Mouse (Mus musculus): ENCODE measurements around the gene Ctcfl. TPM values are rescaled to one million over a fixed set of nuclear protein-coding genes. Genes with fewer than 3 reads are reported as not detected.

Gene Ctcfl
- polyA plus RNA-seq (2012; rRNA removed) = not detected in 2 replicates

DNA sequence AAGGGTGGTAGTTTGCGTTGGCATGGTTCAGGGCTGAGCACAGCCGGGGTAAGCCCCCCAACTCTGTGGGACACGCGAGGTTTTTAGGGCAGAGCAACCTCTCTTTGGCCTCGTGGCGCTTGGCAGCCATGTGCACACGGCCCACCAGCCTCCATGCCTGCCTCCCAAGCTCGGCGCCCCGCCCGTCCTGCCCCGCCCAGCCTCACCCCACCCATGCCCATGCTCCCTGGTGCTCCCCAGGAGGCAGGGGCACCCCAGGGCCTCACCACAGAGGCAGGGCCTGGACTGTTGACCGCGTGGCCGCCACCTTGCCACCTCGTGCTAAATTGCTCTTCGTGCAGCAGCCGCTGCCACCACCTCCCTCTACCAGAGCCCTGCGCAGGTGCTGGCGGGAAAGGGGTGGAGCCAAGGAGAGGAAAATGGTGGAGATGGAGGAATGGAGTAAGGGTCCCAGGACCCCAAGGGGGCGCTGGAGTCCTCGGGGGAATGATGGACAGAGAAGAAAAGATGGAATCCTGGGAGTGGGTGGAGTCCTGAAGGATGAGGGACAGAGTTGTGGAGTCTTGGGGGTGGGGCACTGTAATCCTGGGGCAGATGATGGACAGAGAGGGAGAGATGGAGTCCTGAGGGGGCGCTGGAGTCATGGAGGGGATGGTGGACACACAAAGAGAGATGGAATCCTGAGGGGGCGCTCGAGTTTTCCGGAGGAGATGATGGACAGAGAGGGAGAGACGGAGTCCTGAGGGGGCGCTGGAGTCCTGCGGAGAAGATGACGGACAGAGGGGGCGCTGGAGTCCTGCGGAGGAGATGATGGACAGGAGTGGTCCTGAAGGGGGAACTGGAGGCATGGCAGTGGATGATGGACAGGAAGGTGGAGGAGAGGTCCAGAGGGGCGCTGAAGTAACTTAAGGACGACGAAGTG lies at the start of gene Ctcfl:
Gene Ctcfl (minus strand): TSS at position 503 of the 922 bp plus-strand sequence.
- DNase-seq (ENCODE audit: low spot score) = no peak

- DNase-seq (ENCODE audit: low spot score) = no peak
These were observed 49.1 kb upstream of the Ctcfl start for GRCm38 (mm10) chr2:173168411-173168851.

GRCm38 (mm10) chr2:173165357-173165756 lies 46.0 kb upstream of the Ctcfl start:
- no peak for DNase-seq (ENCODE audit: low spot score)

DNA sequence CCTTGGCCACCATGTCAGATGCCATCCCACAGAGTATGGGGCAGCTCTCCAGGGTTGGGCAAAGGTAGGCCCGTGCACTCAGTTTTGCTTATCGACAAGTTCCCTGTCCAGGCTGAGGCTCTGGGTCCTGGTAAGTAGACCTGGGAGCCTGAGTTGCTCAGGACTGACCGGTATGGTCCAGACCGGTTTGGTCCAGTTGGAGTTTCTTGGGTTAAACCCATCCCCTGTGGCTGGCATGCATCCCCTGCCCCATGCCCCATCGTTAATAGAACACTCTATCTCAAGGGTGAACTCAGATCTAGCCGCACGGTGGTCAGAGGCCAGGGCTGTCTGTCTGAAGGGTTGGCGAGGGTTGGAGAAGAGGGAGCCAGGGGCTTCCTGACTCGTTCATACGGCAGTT lies 45.6 kb upstream of the Ctcfl start:
- DNase-seq (ENCODE audit: low spot score) = no peak

- DNase-seq (ENCODE audit: low spot score) = no peak
These were observed 45.0 kb upstream of the Ctcfl start for GRCm38 (mm10) chr2:173164358-173164757.

GRCm38 (mm10) chr2:173163380-173163779 lies 44.1 kb upstream of the Ctcfl start:
- no peak for DNase-seq (ENCODE audit: low spot score)

GRCm38 (mm10) chr2:173159354-173160311 lies 40.3 kb upstream of the Ctcfl start:
- no peak for DNase-seq (ENCODE audit: low spot score)

DNA sequence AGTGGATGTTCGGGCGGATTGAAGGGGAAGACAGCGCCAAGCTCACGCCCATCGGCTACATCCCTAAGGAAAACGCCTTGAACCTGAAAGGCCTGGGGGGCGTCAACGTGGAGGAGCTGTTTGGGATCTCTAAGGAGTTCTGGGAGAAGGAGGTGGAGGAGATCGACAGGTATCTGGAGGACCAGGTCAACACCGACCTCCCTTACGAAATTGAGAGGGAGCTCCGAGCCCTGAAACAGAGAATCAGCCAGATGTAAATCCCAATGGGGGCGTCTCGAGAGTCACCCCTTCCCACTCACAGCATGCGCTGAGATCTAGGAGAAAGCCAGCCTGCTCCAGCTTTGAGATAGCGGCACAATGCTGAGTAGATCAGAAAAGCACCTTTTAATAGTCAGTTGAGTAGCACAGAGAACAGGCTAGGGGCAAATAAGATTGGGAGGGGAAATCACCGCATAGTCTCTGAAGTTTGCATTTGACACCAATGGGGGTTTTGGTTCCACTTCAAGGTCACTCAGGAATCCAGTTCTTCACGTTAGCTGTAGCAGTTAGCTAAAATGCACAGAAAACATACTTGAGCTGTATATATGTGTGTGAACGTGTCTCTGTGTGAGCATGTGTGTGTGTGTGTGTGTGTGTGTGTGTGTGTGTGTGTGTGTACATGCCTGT lies 39.2 kb upstream of the Ctcfl start:
- DNase-seq (ENCODE audit: low spot score) = no peak

- no peak for DNase-seq (ENCODE audit: low spot score)
These were observed 38.5 kb upstream of the Ctcfl start for GRCm38 (mm10) chr2:173157871-173158270.

DNA sequence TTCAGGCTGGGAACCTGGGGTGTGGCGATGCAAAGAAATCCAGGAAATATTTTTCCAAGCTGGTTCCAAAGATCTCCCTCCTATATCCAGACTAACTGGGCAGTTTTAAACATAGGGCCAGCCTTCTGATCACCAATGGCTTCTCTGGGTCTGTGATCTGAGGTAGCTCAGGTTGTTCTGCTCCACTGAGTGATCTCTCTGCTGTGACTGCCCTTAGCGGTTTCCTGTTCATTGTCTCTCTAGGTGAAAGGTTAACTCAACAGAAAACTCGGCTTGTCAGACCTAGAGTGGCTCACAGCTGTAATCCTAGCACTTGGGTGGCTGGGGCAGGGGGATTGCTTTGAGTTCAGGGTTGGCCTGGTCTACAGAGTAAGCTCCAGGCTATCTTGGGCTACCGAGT lies 38.1 kb upstream of the Ctcfl start:
- no peak for DNase-seq (ENCODE audit: low spot score)

- DNase-seq (ENCODE audit: low spot score) = no peak
These were observed 37.6 kb upstream of the Ctcfl start for GRCm38 (mm10) chr2:173156923-173157322.

GRCm38 (mm10) chr2:173155907-173156306 lies 36.6 kb upstream of the Ctcfl start:
- DNase-seq (ENCODE audit: low spot score) = no peak

GRCm38 (mm10) chr2:173154962-173155361 lies 35.6 kb upstream of the Ctcfl start:
- no peak for DNase-seq (ENCODE audit: low spot score)

DNA sequence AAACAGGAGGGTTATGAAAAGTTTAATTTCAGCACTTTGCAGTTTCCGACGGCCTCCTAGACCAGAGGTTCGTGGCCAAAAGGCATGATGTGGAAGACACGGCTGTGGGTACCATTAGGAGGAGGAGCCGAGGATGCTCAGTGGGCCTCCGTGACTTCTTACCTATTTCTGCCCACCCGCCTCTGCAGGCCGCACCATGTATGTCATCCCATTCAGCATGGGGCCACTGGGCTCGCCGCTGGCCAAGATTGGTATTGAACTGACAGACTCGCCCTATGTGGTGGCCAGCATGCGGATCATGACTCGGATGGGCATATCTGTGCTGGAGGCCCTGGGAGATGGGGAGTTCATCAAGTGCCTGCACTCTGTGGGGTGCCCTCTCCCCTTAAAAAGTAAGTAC lies 35.2 kb upstream of the Ctcfl start:
- DNase-seq (ENCODE audit: low spot score) = no peak

- DNase-seq (ENCODE audit: low spot score) = no peak
These were observed 33.9 kb upstream of the Ctcfl start for GRCm38 (mm10) chr2:173153266-173153665.

DNA sequence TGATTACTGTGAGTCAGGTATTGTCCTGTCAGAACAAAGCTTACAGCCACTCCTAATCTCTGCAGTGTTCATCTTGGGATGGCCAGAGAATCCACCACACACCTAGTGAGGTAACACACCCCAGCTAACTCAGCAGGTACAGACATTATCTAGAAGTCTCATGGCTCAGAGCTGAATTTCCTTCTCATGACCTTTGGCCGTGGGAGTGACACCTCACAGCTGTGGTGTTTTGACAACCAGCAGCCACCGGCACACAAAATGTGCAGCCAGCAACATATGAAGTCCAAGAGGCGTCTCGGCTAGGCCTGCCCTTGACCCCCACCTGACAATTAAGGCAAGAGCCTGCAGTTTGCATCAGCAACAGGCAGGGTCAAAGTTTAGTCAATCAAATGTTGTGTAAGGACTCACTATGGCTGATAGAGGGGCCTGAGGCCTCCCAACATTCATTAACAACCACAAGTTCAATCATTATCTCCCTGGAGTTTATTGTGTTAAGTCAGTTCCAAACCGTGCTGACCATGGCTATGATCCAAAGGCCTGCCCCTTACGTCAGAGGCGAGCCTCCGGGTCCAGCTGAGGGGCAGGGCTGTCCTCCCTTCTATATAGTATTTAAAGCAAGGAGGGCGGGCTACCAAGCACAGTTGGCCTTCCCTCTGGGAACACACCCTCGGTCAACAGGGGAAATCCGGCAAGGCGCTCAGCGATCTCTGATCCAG lies 33.3 kb upstream of the Ctcfl start, which contains the start of gene Pck1:
Gene Pck1 (plus strand): TSS at position 613 of the 716 bp plus-strand sequence.
- DNase-seq (ENCODE audit: low spot score) = no peak

DNA sequence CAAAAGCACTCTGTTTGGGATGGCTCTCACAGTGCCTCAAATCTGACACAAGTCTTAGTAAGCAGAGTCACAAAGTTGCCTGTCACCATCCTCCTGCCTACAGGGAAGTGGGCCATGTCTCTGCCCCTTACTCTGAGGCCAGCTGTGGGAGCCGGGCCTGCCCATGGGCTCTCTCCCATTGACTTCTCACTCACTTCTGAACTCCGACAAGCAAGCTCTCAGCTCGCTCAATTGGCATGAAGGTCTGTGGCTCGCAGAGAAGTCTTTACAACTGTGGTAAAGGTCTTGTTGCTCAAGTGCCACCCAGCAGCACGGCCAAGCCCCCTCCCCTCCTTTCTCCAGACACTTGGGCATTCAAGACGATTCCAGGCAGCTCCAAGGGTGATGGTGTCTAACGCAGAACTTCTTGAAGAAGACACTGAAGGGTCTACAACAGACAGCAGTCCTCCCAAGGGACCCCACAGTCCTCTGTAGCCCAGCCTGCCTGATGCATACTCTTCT lies 32.5 kb upstream of the Ctcfl start:
- DNase-seq (ENCODE audit: low spot score) = no peak

GRCm38 (mm10) chr2:173151352-173151751 lies 32.0 kb upstream of the Ctcfl start:
- no peak for DNase-seq (ENCODE audit: low spot score)

- no peak for DNase-seq (ENCODE audit: low spot score)
These were observed 28.7 kb upstream of the Ctcfl start for GRCm38 (mm10) chr2:173148001-173148400.

DNA sequence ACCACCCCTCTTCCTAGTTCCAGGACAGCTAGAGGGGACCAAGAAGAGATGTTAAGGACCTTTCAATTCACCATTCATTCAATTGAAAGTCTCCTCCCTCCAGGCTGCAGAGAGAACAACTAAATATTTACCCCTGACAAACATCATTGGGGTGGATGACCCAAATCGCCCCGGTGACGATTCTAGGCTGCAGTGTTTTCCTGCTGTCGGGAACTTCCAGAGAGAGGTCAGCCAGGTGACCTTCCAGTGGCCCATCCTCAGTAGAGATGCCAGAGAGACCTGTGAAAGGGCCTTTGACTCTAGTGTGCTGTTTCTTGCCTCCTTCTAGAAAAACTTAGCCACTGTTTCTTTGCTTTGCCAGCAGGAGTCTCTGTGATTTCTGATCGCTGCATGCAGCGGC lies 27.4 kb upstream of the Ctcfl start:
- DNase-seq (ENCODE audit: low spot score) = no peak

GRCm38 (mm10) chr2:173145808-173146207 lies 26.5 kb upstream of the Ctcfl start:
- no peak for DNase-seq (ENCODE audit: low spot score)

Measured in urinary bladder, adult 2 months (tissue).